Mouse (Mus musculus): Measurements from ENCODE around the gene Jpt1.
"Not testable (repeated sequence)": the region's sequence is repeated elsewhere in the genome, so short reads cannot be mapped to it uniquely, and the experiment has no call there.

Gene Jpt1

GRCm38 (mm10) chr11:115512407-115513183, 1.6 kb downstream of the Jpt1 start:
- DNase-seq (ENCODE audit: low read depth, low spot score), result no peak

- DNase-seq (ENCODE audit: low read depth, low spot score), result no peak
Observed at GRCm38 (mm10) chr11:115512004-115512403, 2.2 kb downstream of the Jpt1 start.

DNA sequence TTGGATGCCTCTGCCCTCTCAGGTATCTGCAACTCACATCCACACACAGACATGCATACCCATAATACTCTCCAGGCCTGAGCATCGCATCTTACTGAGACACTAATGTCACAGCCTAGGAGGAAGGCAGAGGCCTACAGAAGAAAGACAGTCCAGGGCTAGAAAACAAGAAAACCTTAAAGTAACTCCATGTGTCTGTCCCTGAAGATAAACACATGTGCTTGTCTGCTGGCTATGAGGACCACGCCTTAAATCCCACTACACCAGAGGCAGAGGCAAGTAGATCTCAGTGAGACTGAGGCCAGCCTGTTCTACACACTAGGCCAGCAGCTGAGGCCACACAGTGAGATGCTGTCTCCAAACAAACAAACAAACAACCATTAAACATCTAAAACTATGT, 3.1 kb downstream of the Jpt1 start:
- no peak for DNase-seq (ENCODE audit: low read depth, low spot score)

DNA sequence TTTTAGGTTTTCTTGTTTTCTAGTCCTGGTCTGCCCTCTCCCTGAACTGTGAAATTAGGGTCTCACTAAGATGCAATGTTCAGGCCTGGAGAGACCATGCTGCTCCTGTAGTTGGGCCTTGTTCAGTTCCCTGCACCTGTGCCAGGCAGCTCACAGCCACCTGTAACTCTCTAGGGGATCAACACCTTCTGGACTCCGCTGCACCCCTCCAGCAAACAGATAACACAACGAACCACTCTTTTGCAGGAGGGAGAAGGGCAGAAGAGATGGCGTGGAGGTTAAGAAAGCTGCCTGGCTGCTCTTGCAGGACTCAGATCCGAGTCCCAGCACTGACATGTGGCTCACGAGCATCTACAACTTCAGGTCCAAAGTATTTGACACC, 3.7 kb downstream of the Jpt1 start:
- DNase-seq (ENCODE audit: low read depth, low spot score), result no peak

GRCm38 (mm10) chr11:115509773-115510506, 4.2 kb downstream of the Jpt1 start:
- no peak for DNase-seq (ENCODE audit: low read depth, low spot score)

GRCm38 (mm10) chr11:115508061-115508460, 6.1 kb downstream of the Jpt1 start:
- no peak for DNase-seq (ENCODE audit: low read depth, low spot score)

GRCm38 (mm10) chr11:115506586-115506985, 7.6 kb downstream of the Jpt1 start:
- DNase-seq (ENCODE audit: low read depth, low spot score), result no peak

DNA sequence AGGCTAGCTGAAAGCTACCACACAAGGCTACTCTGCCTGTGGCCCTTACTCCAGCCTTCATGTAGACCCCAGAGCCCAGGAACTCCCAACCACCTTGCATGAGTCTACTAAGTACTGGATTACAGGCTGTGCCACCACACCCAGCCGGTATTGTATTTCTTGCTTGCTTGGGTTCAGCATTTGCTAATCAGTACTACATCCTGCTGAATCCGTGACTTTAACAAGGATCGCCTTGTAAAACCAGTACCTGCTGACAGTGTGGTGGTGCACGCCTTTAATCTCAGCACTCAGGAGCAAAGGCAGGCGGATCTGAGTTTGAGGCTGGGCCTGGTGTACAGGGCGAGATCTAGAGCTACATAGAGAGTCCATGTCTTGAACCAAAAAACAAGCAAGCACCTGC, 11.6 kb downstream of the Jpt1 start:
- peak; percentile 70 for DNase-seq (ENCODE audit: low read depth, low spot score)

DNA sequence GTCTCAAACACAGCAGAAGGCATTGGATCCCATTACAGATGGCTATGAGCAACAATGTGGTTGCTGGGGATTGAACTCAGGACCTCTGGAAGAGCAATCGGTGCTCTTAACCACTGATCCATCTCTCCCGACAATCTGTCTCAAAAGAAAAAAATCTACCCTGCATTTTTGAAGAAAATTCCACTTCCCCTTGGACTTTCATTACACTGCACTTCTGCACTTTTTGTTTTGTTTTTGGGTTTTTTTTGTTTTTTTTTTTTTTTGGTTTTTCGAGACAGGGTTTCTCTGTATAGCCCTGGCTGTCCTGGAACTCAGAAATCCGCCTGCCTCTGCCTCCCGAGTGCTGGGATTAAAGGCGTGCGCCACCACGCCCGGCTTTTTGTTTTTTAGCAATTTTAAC, 17.6 kb downstream of the Jpt1 start:
- not testable (repeated sequence) for DNase-seq (ENCODE audit: low read depth, low spot score)

DNA sequence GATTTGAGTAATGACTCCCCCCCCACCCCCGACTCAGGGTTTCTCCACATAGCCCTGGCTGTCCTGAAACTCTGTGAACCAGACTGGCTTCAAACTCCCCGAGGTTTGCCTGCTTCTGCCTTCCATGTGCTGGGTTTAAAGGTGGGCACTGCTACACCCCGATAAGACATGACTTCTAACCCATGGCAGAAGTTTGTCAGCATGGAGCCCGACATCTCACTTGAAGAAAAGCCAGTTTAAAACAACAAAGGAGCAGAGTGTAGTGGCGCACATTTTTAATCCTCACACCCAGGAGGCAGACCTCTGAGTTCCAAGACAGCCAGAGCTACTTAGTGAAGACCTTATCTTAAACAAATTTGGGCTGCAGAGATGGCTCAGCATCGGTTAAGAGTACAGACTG, 21.8 kb downstream of the Jpt1 start:
- DNase-seq (ENCODE audit: low read depth, low spot score), result no peak

DNA sequence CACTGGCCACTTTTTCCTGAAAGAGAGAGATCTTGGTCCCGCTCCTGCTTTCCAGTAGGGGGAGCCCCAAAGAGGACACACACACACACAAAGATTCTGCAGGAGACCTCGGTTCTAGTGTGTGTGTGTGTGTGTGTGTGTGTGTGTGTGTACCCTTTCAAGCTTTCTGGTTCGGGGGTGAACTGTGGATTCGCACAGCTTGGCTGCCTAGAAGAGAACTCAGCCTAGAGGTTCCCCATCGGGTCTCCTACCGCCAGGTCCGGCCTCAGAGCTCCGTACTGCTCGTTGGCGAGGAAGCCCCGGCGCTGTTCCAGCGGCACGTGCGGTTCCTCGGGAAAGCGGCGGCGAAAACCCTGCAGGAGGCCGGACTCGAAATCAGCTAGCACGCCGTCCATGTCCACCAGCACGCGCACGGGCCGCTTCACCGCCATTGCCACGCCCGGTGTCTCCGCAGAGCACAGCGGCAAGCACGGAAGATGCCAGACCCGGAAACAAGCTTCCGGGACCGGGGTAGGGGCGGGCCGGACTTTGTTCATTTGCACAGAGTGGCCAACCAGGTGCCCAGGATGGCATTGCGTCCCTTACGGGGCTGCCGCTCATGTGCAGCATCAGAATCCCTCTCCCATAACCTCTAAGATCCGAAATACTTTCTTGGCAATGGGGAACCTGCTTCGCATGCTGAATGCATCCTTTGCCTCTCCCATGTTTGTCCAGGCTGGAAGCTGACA, 22.7 kb downstream of the Jpt1 start, which contains the start of gene Nt5c:
Gene Nt5c (minus strand): TSS at position 507 of the 728 bp plus-strand sequence.
- peak; percentile 84 for DNase-seq (ENCODE audit: low read depth, low spot score)

DNA sequence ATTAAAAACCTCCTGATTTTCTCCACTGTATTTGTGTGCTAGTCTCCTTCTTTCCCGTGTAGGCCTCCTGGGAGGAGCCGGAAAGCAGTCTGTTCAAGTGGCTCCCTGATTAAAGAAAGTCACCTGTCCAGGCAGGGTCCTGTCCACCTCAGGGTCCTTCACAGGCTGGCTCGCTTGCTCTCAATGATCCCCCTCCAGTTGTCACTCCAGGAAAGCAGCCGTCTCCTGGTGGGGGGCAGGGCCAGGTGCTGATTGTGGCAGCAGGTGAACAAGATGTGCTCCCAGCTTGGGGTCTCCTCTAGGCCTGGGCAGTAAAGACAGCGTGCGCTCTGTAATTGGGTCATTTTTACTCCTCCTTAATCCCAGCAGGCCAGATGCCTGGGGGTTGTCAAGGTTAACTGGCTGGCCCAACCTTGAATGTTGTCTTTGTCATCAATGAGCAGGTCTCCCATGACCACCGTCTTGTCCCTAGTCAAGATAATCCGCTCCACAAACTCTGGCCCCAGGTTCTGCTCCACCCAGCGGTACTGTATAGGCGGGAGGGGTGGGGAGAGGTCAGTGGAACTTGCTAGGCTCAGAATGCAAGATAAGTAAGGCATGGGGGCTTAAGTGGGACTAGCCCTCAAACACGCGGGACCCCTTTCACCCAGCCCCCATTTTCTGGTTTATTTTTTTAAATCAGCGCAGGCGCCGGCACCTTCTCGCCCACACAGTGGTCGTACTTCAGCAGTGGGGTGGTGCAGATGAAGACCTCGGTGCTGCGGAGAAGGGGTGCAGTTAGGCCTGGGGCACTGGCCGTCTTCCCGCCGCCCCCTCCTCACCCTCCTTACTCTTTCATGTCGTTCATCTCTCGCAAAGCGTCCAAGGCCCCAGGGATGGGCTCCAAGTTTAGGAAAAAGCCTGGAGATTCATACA, 23.5 kb downstream of the Jpt1 start:
- DNase-seq (ENCODE audit: low read depth, low spot score), result peak; percentile 34

DNA sequence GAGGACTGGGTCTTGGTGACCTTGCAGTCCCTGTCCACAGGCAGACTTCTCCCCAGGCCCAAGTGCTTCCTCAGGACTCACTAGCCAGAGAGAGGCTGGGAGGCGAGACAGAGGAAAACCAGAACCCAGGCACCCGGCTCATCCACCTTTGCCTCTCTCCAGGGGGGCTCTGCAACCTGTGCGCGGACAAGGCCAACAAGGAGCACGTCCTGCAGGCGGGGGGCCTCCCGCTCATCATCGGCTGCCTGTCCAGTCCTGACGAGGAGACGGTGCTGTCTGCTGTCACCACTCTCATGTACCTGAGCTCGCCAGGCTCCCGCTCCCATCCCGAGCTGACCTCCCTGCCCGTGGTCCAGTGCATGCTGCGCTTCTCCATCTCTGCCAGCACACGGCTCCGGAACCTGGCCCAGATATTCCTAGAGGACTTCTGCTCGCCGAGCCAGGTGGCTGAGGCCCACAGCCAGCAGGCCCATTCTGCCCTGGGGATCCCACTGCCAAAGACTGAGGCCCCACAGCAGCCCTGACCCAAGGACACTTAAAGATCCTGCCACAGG, 25.6 kb downstream of the Jpt1 start:
- DNase-seq (ENCODE audit: low read depth, low spot score), result no peak

- DNase-seq (ENCODE audit: low read depth, low spot score), result peak; percentile 90
Observed at GRCm38 (mm10) chr11:115485155-115485554, 29.0 kb downstream of the Jpt1 start.

- peak; percentile 80 for DNase-seq (ENCODE audit: low read depth, low spot score)
Observed at GRCm38 (mm10) chr11:115483726-115484125, 30.5 kb downstream of the Jpt1 start.

- DNase-seq (ENCODE audit: low read depth, low spot score), result no peak
Observed at GRCm38 (mm10) chr11:115483278-115483677, 30.9 kb downstream of the Jpt1 start.

DNA sequence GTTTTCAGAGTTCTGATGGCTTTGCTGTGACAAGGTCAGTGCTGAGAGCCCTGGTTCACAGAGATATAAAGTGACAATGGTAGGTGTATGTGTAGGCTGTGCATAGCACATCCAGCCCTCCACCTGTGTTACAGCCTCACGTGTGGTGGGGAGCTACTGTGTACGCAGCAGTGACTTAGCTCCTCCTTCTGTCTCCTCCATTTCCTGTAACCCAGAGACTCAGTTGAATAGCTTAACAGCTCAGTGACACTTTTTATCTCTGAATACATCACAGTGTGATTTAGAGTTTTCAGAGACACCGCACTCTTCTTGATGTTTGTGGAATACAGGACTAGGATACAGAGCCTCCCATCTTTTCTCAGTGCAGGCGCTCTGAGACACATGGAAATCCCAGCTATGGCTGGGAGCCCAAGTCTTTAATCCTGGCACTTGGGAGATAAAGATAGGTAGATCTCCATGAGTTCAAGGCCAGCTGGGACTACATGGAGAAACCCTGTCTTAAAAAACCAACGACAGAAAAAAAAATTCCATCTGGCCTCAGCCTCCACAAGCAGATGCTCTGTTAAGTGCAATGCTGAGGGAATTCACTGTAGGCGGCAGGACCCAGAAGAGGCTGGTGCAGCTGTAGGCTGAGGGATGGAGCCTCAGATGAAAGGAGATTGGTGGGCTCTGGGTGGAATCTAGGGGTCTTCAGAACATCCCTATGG, 32.5 kb downstream of the Jpt1 start:
- no peak for DNase-seq (ENCODE audit: low read depth, low spot score)

DNA sequence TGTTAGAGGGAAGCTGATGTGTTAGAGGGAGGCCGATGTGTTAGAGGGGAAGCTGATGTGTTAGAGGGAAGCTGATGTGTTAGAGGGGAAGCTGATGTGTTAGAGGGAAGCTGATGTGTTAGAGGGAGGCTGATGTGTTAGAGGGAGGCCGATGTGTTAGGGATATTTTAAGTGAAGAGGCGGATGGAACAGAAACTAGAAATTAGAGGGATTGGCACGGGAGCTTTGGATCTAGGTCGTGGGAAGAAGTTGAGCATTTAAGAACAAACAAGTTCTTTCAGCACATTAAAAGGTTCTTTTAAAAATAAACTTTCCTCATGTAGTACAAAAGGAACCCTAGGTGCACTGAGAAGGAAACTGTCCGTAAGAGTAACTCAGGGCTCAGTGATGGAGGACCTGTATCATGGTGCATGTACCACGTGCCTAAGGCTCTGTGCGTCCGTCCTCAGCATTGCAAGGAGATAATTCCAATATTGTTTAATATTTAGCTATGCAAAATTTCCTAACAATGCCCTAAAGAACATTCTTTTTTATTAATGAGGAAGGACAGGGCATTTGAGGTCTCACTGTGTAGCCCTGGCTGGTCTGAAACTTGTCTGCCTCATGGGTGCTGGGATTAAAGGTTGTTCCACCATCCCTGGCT, 35.8 kb downstream of the Jpt1 start:
- DNase-seq (ENCODE audit: low read depth, low spot score), result no peak

DNA sequence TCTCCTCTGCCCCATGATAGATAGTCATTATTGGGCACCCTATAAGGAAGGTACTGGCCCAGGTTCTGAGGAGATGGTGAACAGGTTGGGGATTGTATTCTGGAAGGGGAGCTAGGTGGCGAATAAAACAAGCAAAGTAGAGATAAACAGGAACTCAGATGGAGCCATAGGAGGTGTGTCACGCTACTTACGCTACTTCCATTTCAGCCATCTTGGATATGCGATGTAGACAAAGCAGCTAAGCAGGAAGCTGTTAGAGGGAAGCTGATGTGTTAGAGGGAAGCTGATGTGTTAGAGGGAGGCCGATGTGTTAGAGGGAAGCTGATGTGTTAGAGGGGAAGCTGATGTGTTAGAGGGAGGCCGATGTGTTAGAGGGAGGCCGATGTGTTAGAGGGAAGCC, 36.8 kb downstream of the Jpt1 start:
- not testable (repeated sequence) for DNase-seq (ENCODE audit: low read depth, low spot score)

GRCm38 (mm10) chr11:115476630-115477029, 37.6 kb downstream of the Jpt1 start:
- not testable (repeated sequence) for DNase-seq (ENCODE audit: low read depth, low spot score)

All from R1 (cell line).